Mouse (Mus musculus) left cerebral cortex, postnatal 25 days (tissue): Measurements from ENCODE around the gene Ctnna3. TPM values are rescaled to one million over a fixed set of nuclear protein-coding genes. Genes with fewer than 3 reads are reported as not detected.

Experiments used
- DNase-seq, 2 experiments: peaks; one replicate each; pipeline ENCODE4 v3.0.0; 2022; ENCODE audit warnings: low spot score in 2 of 2, mixed read lengths in 1 of 2
- intact Hi-C: fragments of 180-260 bp; cut with DNase I; formaldehyde crosslinking; loops from one replicate; pipeline ENCODE4 v1.15.1; 2025
- total RNA-seq, 2 experiments: library from RNA; stranded (reverse); gene quantifications; 2 replicates each; pipeline ENCODE4 v1.2.3; 2021

The Ctnna3 gene
- total RNA-seq, 2 experiments from 2014 or later, result 2.1 to 2.2 TPM

- intact Hi-C loops, result loop anchor here (5.0 kb wide), 1 partner anchor 49 kb away; no protein-coding TSS in a partner anchor
- DNase-seq, result peak; percentile 56 to 86
Observed at GRCm38 (mm10) chr10:63476167-63476647, 46.3 kb downstream of the Ctnna3 start.

GRCm38 (mm10) chr10:63478946-63479345 is 49.0 kb downstream of the Ctnna3 start:
- intact Hi-C loops, result loop anchor here (5.0 kb wide), 1 partner anchor 52 kb away; no protein-coding TSS in a partner anchor
- DNase-seq, result no peak

GRCm38 (mm10) chr10:63480066-63480465 is 50.2 kb downstream of the Ctnna3 start:
- DNase-seq, result no peak
- intact Hi-C loops, result no loop called here

GRCm38 (mm10) chr10:63488346-63488745 is 58.4 kb downstream of the Ctnna3 start:
- intact Hi-C loops, result no loop called here
- no peak for DNase-seq

- intact Hi-C loops, result no loop called here
- DNase-seq, result no peak
Observed at GRCm38 (mm10) chr10:63523956-63524355, 94.1 kb downstream of the Ctnna3 start.

- intact Hi-C loops, result no loop called here
Observed at GRCm38 (mm10) chr10:63526027-63526426, 96.1 kb downstream of the Ctnna3 start.

GRCm38 (mm10) chr10:63532381-63532780 is 102.5 kb downstream of the Ctnna3 start:
- intact Hi-C loops, result no loop called here
- DNase-seq, result peak in 1 of 2 experiments; percentile 5

More at GRCm38 (mm10) chr10:63526027-63526426, 96.1 kb downstream of the Ctnna3 start:
- DNase-seq, result no peak

- intact Hi-C loops, result no loop called here
Observed at GRCm38 (mm10) chr10:63541754-63542153, 111.9 kb downstream of the Ctnna3 start.

GRCm38 (mm10) chr10:63542493-63542892 is 112.6 kb downstream of the Ctnna3 start:
- intact Hi-C loops, result no loop called here

More at GRCm38 (mm10) chr10:63541754-63542153, 111.9 kb downstream of the Ctnna3 start:
- peak in 1 of 2 experiments; percentile 15 for DNase-seq

GRCm38 (mm10) chr10:63566691-63567090 is 136.8 kb downstream of the Ctnna3 start:
- intact Hi-C loops, result no loop called here
- DNase-seq, result no peak

More at GRCm38 (mm10) chr10:63542493-63542892, 112.6 kb downstream of the Ctnna3 start:
- DNase-seq, result no peak

- intact Hi-C loops, result loop anchor here (5.0 kb wide), 1 partner anchor 144 kb away; no protein-coding TSS in a partner anchor
- peak in 1 of 2 experiments; percentile 19 for DNase-seq
Observed at GRCm38 (mm10) chr10:63571561-63571960, 141.7 kb downstream of the Ctnna3 start.

GRCm38 (mm10) chr10:63572866-63573265 is 143.0 kb downstream of the Ctnna3 start:
- intact Hi-C loops, result loop anchor here (5.0 kb wide), 1 partner anchor 146 kb away; no protein-coding TSS in a partner anchor
- no peak for DNase-seq

GRCm38 (mm10) chr10:63574100-63574609 is 144.3 kb downstream of the Ctnna3 start:
- intact Hi-C loops, result loop anchor here (5.0 kb wide), 1 partner anchor 147 kb away; no protein-coding TSS in a partner anchor
- peak in 1 of 2 experiments; percentile 28 for DNase-seq

- peak; percentile 89 to 92 for DNase-seq
- intact Hi-C loops, result loop anchor here (2.0 to 10.0 kb wide), 4 partner anchors 312 to 1172 kb away; no protein-coding TSS in a partner anchor
Observed at GRCm38 (mm10) chr10:63582608-63583007, 152.7 kb downstream of the Ctnna3 start.

- peak in 1 of 2 experiments; percentile 38 for DNase-seq
- intact Hi-C loops, result loop anchor here (2.0 to 10.0 kb wide), 4 partner anchors 311 to 1171 kb away; no protein-coding TSS in a partner anchor
Observed at GRCm38 (mm10) chr10:63583798-63584374, 154.0 kb downstream of the Ctnna3 start.

- peak in 1 of 2 experiments; percentile 35 for DNase-seq
- intact Hi-C loops, result no loop called here
Observed at GRCm38 (mm10) chr10:63599417-63599816, 169.5 kb downstream of the Ctnna3 start.

- DNase-seq, result no peak
- intact Hi-C loops, result no loop called here
Observed at GRCm38 (mm10) chr10:63601206-63601605, 171.3 kb downstream of the Ctnna3 start.

- no peak for DNase-seq
- intact Hi-C loops, result no loop called here
Observed at GRCm38 (mm10) chr10:63628546-63628945, 198.6 kb downstream of the Ctnna3 start.

- intact Hi-C loops, result no loop called here
- no peak for DNase-seq
Observed at GRCm38 (mm10) chr10:63633915-63634314, 204.0 kb downstream of the Ctnna3 start.

GRCm38 (mm10) chr10:63637987-63638386 is 208.1 kb downstream of the Ctnna3 start:
- no peak for DNase-seq
- intact Hi-C loops, result no loop called here

- intact Hi-C loops, result no loop called here
- no peak for DNase-seq
Observed at GRCm38 (mm10) chr10:63647300-63647699, 217.4 kb downstream of the Ctnna3 start.
